Mouse (Mus musculus): ENCODE results near the gene Zswim1. TPM values are rescaled to one million over a fixed set of nuclear protein-coding genes. Genes with fewer than 3 reads are reported as not detected.

The Zswim1 gene
- 1 to 10 TPM; 5.2 to 5.3 TPM for total RNA-seq (2021)

- DNase-seq, result peak; percentile 100
- intact Hi-C loops (cut with DNase I), result loop anchor here (5.0 kb wide), 1 partner anchor 210 kb away; the partner anchor contains the start of gene Ncoa5
Observed at GRCm38 (mm10) chr2:164822636-164823165, at the start of gene Zswim1. Gene Zswim1, plus strand, starts transcription at chr2:164822686.

GRCm38 (mm10) chr2:164773229-164773988 is 49.1 kb upstream of the Zswim1 start:
- no peak for DNase-seq
- intact Hi-C loops (cut with DNase I), result no loop called here

GRCm38 (mm10) chr2:164773989-164774364 is 48.5 kb upstream of the Zswim1 start:
- DNase-seq, result no peak
- intact Hi-C loops (cut with DNase I), result no loop called here

- DNase-seq, result no peak
- intact Hi-C loops (cut with DNase I), result no loop called here
Observed at GRCm38 (mm10) chr2:164776130-164776529, 46.4 kb upstream of the Zswim1 start.

GRCm38 (mm10) chr2:164776801-164777200 is 45.7 kb upstream of the Zswim1 start:
- intact Hi-C loops (cut with DNase I), result no loop called here
- no peak for DNase-seq

- intact Hi-C loops (cut with DNase I), result no loop called here
- no peak for DNase-seq
Observed at GRCm38 (mm10) chr2:164777246-164778014, 45.1 kb upstream of the Zswim1 start.

GRCm38 (mm10) chr2:164778015-164778287 is 44.5 kb upstream of the Zswim1 start:
- no peak for DNase-seq
- intact Hi-C loops (cut with DNase I), result no loop called here

- intact Hi-C loops (cut with DNase I), result no loop called here
Observed at GRCm38 (mm10) chr2:164778809-164779208, 43.7 kb upstream of the Zswim1 start.

GRCm38 (mm10) chr2:164779481-164780086 is 42.9 kb upstream of the Zswim1 start, which contains the start of gene Tnnc2:
Gene Tnnc2, minus strand, starts transcription at chr2:164779967.
- intact Hi-C loops (cut with DNase I), result no loop called here
- no peak for DNase-seq

More at GRCm38 (mm10) chr2:164778809-164779208, 43.7 kb upstream of the Zswim1 start:
- no peak for DNase-seq

- intact Hi-C loops (cut with DNase I), result no loop called here
- no peak for DNase-seq
Observed at GRCm38 (mm10) chr2:164781876-164782275, 40.6 kb upstream of the Zswim1 start.

GRCm38 (mm10) chr2:164783926-164784581 is 38.4 kb upstream of the Zswim1 start:
- intact Hi-C loops (cut with DNase I), result no loop called here
- no peak for DNase-seq

- no peak for DNase-seq
- intact Hi-C loops (cut with DNase I), result no loop called here
Observed at GRCm38 (mm10) chr2:164784869-164785420, 37.5 kb upstream of the Zswim1 start.

GRCm38 (mm10) chr2:164785481-164786387 is 36.8 kb upstream of the Zswim1 start, which contains the start of gene Snx21:
Gene Snx21, plus strand, starts transcription at chr2:164785823.
- intact Hi-C loops (cut with DNase I), result no loop called here
- DNase-seq, result peak; percentile 90 to 95

- intact Hi-C loops (cut with DNase I), result no loop called here
- DNase-seq, result no peak
Observed at GRCm38 (mm10) chr2:164786388-164786885, 36.0 kb upstream of the Zswim1 start.

GRCm38 (mm10) chr2:164787032-164787431 is 35.5 kb upstream of the Zswim1 start:
- no peak for DNase-seq
- intact Hi-C loops (cut with DNase I), result no loop called here

GRCm38 (mm10) chr2:164787779-164788178 is 34.7 kb upstream of the Zswim1 start:
- no peak for DNase-seq
- intact Hi-C loops (cut with DNase I), result no loop called here

GRCm38 (mm10) chr2:164788411-164788810 is 34.1 kb upstream of the Zswim1 start:
- DNase-seq, result no peak
- intact Hi-C loops (cut with DNase I), result no loop called here

- DNase-seq, result no peak
- intact Hi-C loops (cut with DNase I), result loop anchor here (5.0 kb wide), 1 partner anchor 198 kb away; the partner anchor contains the start of gene Eppin
Observed at GRCm38 (mm10) chr2:164790451-164790850, 32.0 kb upstream of the Zswim1 start.

GRCm38 (mm10) chr2:164791841-164792261 is 30.6 kb upstream of the Zswim1 start:
- intact Hi-C loops (cut with DNase I), result loop anchor here (5.0 kb wide), 1 partner anchor 200 kb away; the partner anchor contains the start of gene Eppin
- no peak for DNase-seq
